Mouse (Mus musculus) adrenal gland (tissue): ENCODE data around the gene Mast4.

Experiments used
- intact Hi-C: fragments of 180-260 bp; cut with DNase I; formaldehyde crosslinking; loops from one replicate; pipeline ENCODE4 v1.15.1; 2025

The Mast4 gene

GRCm38 (mm10) chr13:103071783-103072182 is 262.5 kb downstream of the Mast4 start:
- intact Hi-C loops = no loop called here

GRCm38 (mm10) chr13:103067581-103068166 is 266.6 kb downstream of the Mast4 start:
- intact Hi-C loops = no loop called here

GRCm38 (mm10) chr13:103065437-103065836 is 268.9 kb downstream of the Mast4 start:
- intact Hi-C loops = no loop called here

DNA sequence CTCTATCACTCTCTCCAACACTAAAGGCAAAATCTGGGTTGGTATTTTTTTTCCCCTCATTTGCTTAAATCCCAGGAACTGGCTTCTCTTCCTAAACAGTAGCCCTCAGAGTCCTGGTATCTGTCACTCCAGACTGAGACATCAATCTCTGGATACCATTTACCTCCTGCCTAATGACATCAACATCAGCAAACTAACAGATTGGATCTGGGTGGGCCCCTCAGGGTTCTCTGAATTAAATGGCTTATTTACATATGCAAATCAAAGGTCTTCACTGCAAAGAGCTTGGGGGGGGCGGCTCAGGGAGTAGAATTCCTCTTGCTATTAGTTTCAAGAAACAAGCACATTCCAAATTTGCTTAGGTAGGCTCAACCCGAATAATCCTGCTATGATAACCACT is 272.6 kb downstream of the Mast4 start:
- intact Hi-C loops = no loop called here

DNA sequence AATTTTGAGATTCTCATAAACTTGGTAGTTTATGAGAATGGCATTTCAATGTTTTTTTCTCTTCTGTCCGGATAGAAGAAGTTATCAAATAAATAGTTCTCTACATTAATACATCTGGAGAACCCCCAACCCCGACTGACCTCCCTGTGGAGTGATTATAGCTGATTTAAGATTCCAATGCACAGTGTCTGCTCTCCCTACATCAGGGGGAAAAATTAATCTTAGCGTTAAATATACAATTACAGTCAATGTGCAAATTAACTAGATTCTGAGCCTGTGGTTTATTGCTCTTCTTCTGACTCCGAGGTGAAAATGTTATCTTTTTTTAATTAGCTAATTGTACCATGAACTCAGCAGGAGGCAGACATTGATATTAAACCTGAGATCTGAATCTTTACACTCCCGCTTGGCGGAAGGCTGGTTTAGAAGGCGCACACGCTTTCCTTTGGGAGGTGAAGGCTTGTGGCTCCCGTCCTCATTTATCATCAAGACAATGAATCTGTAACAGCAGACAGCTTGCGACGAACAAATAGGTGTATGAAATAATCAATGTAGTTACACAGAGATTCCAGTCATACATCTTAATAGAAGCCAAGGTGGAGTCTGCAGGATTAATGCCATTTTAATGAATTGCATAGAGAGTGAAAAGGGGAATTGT is 274.2 kb downstream of the Mast4 start:
- intact Hi-C loops = no loop called here

GRCm38 (mm10) chr13:103056451-103056850 is 277.8 kb downstream of the Mast4 start:
- intact Hi-C loops = no loop called here

DNA sequence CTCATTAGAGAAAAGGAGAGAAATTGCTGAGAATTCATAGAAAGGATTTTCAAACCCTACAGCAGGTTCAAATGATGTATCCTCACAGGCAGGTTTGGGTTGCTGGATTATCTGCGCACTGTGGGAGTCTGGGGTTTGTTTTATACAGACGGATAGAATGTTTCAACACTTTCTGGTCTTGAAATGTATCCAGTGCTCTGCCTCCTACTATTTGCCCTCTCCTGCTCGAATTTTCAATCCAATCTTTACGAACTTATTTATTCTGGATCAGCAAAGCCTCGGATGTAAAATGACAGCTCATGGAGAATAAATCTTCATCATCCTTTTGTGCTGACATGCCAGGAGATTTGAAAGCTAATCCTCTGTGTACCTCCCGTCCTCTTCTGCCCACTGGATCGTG is 281.6 kb downstream of the Mast4 start:
- intact Hi-C loops = no loop called here

GRCm38 (mm10) chr13:103048954-103049353 is 285.3 kb downstream of the Mast4 start:
- intact Hi-C loops = no loop called here

GRCm38 (mm10) chr13:103043692-103044091 is 290.6 kb downstream of the Mast4 start:
- intact Hi-C loops = no loop called here

DNA sequence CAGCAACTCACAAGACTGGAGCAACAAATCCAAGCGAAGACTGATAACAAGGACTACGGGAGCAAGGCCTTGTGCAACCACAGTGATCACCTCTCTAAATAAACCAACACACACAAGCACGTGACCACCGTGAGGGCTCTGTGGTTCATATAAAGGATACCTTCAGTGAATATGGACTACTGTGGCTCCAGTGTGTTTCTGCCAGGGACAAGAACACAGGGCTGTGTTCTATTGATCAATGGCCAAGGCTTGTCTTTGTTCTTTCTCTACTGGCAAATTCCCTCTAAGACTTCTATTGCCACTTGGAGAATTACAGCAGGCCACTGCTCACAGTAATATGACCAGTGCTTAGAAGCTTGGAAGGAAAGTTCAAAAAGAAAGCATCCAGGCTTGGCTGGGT is 291.3 kb downstream of the Mast4 start:
- intact Hi-C loops = no loop called here

- intact Hi-C loops = no loop called here
These were observed 296.8 kb downstream of the Mast4 start for GRCm38 (mm10) chr13:103037466-103037865.

DNA sequence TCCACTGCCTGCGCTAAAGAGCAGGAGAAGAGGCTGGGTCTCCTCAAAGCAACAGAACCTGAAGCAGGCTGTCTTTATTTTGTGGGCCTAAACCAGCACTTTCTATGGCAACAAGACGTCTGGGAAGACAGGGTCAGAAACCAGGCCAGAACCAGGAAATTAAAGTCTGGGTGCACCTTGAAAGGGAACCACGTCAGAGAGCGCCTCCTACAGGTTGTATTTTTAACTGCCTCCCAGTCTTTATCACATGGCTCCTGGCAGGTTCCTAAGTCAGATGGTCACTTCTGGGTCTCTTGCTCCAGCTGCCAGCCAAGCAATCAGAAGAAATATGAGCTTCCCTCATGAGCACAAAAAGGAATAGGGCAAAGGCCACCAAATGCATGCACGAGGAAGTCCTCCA is 304.9 kb downstream of the Mast4 start:
- intact Hi-C loops = no loop called here

DNA sequence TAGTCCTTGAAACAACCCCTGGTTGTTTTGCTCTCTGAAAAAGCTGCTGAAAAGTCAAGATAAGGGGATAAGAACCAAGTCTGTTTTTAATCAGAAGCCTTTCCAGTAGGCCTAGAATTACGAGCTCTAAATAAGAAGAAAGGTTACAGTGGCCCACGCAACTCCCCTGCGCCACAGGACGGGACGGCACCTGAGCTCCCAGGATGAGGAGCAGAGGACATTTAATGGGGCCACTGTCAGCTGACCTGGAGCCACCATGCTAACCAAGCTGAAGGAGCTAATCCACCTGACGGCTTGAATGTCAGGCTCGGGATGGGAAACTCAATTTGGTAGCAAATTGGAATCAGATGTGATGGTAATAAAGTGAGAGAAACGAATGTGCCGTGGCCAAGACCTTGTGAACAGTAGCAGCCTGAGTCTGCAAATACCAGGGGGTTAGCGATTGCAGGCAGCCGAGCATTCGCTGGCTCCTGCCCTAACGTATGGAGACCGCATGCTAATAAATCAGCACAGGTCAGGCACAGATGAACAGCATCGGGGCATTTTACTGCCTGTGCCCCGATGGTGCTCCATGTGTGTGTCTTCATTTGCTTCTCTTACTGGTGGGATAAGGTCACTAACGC is 306.7 kb downstream of the Mast4 start:
- intact Hi-C loops = no loop called here

DNA sequence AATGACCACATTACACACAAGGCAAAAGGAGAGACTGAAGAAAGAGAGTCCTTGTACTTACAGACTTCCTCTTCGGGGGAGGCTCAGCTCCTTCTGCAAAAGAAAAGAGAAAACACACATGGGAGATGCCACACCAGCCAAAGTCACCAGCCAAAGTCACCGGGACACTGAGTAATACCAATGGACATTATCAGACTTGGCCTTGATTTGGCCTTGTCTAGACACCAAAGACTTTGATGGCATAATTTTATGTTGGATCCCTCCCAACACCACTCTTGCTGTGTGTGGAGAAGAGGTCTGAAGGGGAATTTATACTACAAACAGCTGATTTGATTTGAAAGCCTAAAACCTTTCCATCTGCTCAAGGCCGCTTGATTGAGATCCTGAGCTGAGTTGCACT is 308.8 kb downstream of the Mast4 start:
- intact Hi-C loops = no loop called here

GRCm38 (mm10) chr13:103018481-103018880 is 315.8 kb downstream of the Mast4 start:
- intact Hi-C loops = no loop called here

GRCm38 (mm10) chr13:103017661-103018060 is 316.6 kb downstream of the Mast4 start:
- intact Hi-C loops = no loop called here

- intact Hi-C loops = no loop called here
These were observed 319.1 kb downstream of the Mast4 start for GRCm38 (mm10) chr13:103015131-103015750.

- intact Hi-C loops = no loop called here
These were observed 319.7 kb downstream of the Mast4 start for GRCm38 (mm10) chr13:103014631-103015030.

- intact Hi-C loops = no loop called here
These were observed 320.1 kb downstream of the Mast4 start for GRCm38 (mm10) chr13:103014222-103014621.

- intact Hi-C loops = no loop called here
These were observed 329.1 kb downstream of the Mast4 start for GRCm38 (mm10) chr13:103005227-103005626.

DNA sequence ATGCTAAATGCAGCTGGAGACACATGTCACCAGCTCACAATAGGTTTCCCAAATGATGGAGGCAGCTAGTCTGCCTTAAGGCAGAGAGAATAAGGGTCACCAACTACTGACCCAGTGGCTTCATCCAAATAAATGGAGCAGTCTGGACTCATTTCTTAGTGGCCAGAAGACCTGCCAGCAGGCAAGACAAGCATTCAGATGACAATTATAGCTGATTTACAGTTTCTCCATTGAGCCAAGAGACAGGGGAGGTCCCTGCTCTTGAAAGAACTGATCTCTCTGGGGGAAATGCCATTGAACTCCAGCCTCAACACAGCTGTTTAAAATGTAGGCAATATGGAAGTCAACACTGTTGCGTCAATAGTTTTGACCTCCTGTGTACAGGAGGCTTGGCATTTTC is 332.5 kb downstream of the Mast4 start:
- intact Hi-C loops = no loop called here

DNA sequence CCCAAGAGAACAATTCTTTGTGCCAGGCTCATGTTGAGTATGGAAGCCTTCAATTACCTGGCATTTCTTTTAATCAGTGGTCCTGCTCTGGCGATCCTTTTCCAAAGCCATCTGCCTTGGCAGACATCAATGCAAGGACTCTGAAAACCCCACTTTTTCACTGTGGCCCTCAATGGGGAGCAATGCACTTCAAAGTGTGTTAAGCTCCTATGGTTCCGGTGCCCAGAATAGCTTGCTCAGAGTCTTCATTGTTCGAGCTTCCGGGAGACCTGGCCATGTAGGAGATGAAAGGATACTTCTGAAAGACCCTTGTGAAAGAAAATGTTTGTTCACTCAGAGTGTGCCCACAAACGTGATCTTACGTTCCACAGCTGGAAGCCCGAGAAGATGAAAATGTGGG is 333.4 kb downstream of the Mast4 start:
- intact Hi-C loops = no loop called here
